Comparison of ENCODE assay signal across 29 mouse cellular contexts in the genomic region with DNA sequence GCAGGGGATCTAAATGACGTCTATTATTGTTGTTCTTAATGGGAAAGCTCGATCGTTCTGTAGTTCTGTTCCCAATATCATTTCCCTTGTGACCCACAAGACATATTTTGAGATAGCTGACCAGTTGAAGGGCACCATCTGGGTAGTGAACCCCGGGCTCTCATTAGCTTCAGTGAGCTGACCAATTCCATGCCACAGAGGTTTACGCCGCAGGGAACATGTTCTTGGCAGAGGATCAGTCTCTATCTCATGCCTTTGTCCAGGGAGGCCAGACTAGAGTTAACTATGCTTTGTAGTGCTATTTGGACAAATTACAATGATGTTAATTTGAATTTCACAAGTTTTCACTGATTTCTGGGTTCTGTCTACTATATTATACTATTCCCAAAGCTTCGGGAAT.
A peak's percentile ranks its signal among the peaks of the same experiment; 100 is the strongest.
DNase-seq lines count a peak whose midpoint lies in the region; ATAC-seq and TF ChIP-seq lines count a peak whose summit lies in the region.
"Had no signal": no experiment of that assay in that cellular context is flagged by ENCODE, and none has a peak within 500 bp of the region (broad histone marks: within the 10 kb centered on the region; RNA-seq: fewer than 3 reads in every experiment).

No protein-coding gene starts in this region.

- ATAC-seq in heart, embryonic 12.5 days (ENCODE audit: insufficient number of reproducible peaks, low FRiP score): no peak
- no peak for ATAC-seq in hindbrain, postnatal 0 days
- ATAC-seq in hindbrain, embryonic 13.5 days (ENCODE audit: low FRiP score): no peak
- ATAC-seq: activated CD4-positive, CD25-positive, alpha-beta regulatory T cell, adult 4 months; forebrain, postnatal 0 days; hindbrain, embryonic 16.5 days; inflammation-experienced regulatory T-cells, adult 6 months; intestine, embryonic 16.5 days had no signal

- H3K4me2 ChIP-seq in heart, embryonic 12.5 days: no peak overlapping the region
- no peak overlapping the region for H3K4me2 ChIP-seq in hindbrain, postnatal 0 days (ENCODE audit: low read depth, low read length)
- H3K4me2 ChIP-seq in hindbrain, embryonic 13.5 days: no peak overlapping the region
- H3K4me2 ChIP-seq: embryonic facial prominence, embryonic 13.5 days; forebrain, embryonic 12.5 days; heart, embryonic 13.5 days; hindbrain, embryonic 12.5 days had no signal

- no peak overlapping the region for H3K27ac ChIP-seq in heart, embryonic 12.5 days (ENCODE audit: poor library complexity, severe bottlenecking)
- H3K27ac ChIP-seq in hindbrain, postnatal 0 days: no peak overlapping the region
- no peak overlapping the region for H3K27ac ChIP-seq in hindbrain, embryonic 13.5 days
- H3K27ac ChIP-seq: embryonic facial prominence, embryonic 10.5 days; embryonic facial prominence, embryonic 13.5 days; forebrain, embryonic 12.5 days; gastrocnemius, adult 2 months; heart, adult 2 months; heart, embryonic 13.5 days; hindbrain, embryonic 12.5 days had no signal

- H3K4me1 ChIP-seq in heart, embryonic 12.5 days (replicated peaks): no peaks in the 10 kb centered on the region
- H3K4me1 ChIP-seq in hindbrain, postnatal 0 days (ENCODE audit: insufficient read depth, low read length): no peaks in the 10 kb centered on the region
- no peaks in the 10 kb centered on the region for H3K4me1 ChIP-seq in hindbrain, embryonic 13.5 days (replicated peaks)
- H3K4me1 ChIP-seq: embryonic facial prominence, embryonic 10.5 days; forebrain, embryonic 12.5 days; heart, embryonic 13.5 days; hindbrain, embryonic 12.5 days had no signal

- WGBS in heart, embryonic 12.5 days: 81% methylated on average over 7 of the region's 7 CpGs
- WGBS in hindbrain, postnatal 0 days: 52% methylated on average over 7 of the region's 7 CpGs
- WGBS in hindbrain, embryonic 13.5 days: 80% methylated on average over 7 of the region's 7 CpGs

- H3K4me3 ChIP-seq in heart, embryonic 12.5 days: no peak overlapping the region
- no peak overlapping the region for H3K4me3 ChIP-seq in hindbrain, postnatal 0 days (ENCODE audit: low read length)
- H3K4me3 ChIP-seq in hindbrain, embryonic 13.5 days: no peak overlapping the region
- H3K4me3 ChIP-seq: embryonic facial prominence, embryonic 10.5 days; embryonic facial prominence, embryonic 13.5 days; erythroblast, embryonic 14.5 days; forebrain, embryonic 12.5 days; gastrocnemius, adult 2 months; heart, adult 2 months; heart, embryonic 13.5 days; hindbrain, embryonic 12.5 days had no signal

- no peaks in the 10 kb centered on the region for H3K9me3 ChIP-seq in heart, embryonic 12.5 days (replicated peaks)
- H3K9me3 ChIP-seq in hindbrain, postnatal 0 days (ENCODE audit: low read length): no peaks in the 10 kb centered on the region
- no peaks in the 10 kb centered on the region for H3K9me3 ChIP-seq in hindbrain, embryonic 13.5 days
- H3K9me3 ChIP-seq: embryonic facial prominence, embryonic 10.5 days; embryonic facial prominence, embryonic 13.5 days; forebrain, embryonic 12.5 days; G1E; heart, embryonic 13.5 days; hindbrain, embryonic 12.5 days had no signal

- no peak overlapping the region for H3K9ac ChIP-seq in heart, embryonic 12.5 days
- no peak overlapping the region for H3K9ac ChIP-seq in hindbrain, postnatal 0 days (replicated peaks; ENCODE audit: low read length)
- H3K9ac ChIP-seq in hindbrain, embryonic 13.5 days: no peak overlapping the region
- H3K9ac ChIP-seq: embryonic facial prominence, embryonic 13.5 days; forebrain, embryonic 12.5 days; forebrain, postnatal 0 days; heart, embryonic 13.5 days; hindbrain, embryonic 12.5 days had no signal

- peak; percentile 44 to 48 for DNase-seq in cerebellum, postnatal 14 days
- no peak for DNase-seq in cerebellum, adult 8-10 months
- peak; percentile 94 for DNase-seq in heart, adult 11 months
- peak; percentile 23 for DNase-seq in hindbrain, postnatal 0 days (ENCODE audit: low spot score)
- DNase-seq in Muller cell, postnatal 12 days (ENCODE audit: inconsistent ontology term): peak; percentile 79
- DNase-seq: adrenal gland, adult 8-10 months; adrenal gland, postnatal 25 days; B cell, adult 2 months; embryo, embryonic 11 days; forebrain, postnatal 0 days; gastrocnemius, adult 2 months; gastrocnemius, postnatal 14 days; heart, adult 2 months; kidney, adult 18-20 months; kidney, adult 9 months had no signal

- H3K36me3 ChIP-seq in heart, embryonic 12.5 days: no peaks in the 10 kb centered on the region
- H3K36me3 ChIP-seq in hindbrain, postnatal 0 days (ENCODE audit: insufficient read depth, low read length): no peaks in the 10 kb centered on the region
- H3K36me3 ChIP-seq in hindbrain, embryonic 13.5 days: no peaks in the 10 kb centered on the region
- H3K36me3 ChIP-seq: embryonic facial prominence, embryonic 10.5 days; embryonic facial prominence, embryonic 13.5 days; forebrain, embryonic 12.5 days; G1E; heart, embryonic 13.5 days; hindbrain, embryonic 12.5 days had no signal

- H3K27me3 ChIP-seq in heart, embryonic 12.5 days (replicated peaks): no peaks in the 10 kb centered on the region
- no peaks in the 10 kb centered on the region for H3K27me3 ChIP-seq in hindbrain, postnatal 0 days (ENCODE audit: insufficient read depth, low read length)
- no peaks in the 10 kb centered on the region for H3K27me3 ChIP-seq in hindbrain, embryonic 13.5 days
- H3K27me3 ChIP-seq: CH12.LX; embryonic facial prominence, embryonic 13.5 days; hindbrain, embryonic 12.5 days had no signal

- no peak for TF ChIP-seq CTCF in hindbrain, postnatal 0 days (IDR thresholded peaks at IDR 0.05; ENCODE audit: low read depth)
